Mouse (Mus musculus) lung, adult 2 months (tissue): ENCODE measurements around the gene Frmd8.

ENCODE experiments used
- CTCF ChIP-seq: fragments of 200-500 bp; IDR thresholded peaks from 2 replicates; pipeline ENCODE4 v1.5.1; 2011; ENCODE audit warnings: mild to moderate bottlenecking, low read length, control low read depth; ENCODE audit not compliant: insufficient read depth
- POLR2A ChIP-seq: fragments of 200-500 bp; IDR thresholded peaks from 2 replicates; pipeline ENCODE4 v1.6.1; 2011; ENCODE audit warnings: low read depth, mild to moderate bottlenecking, control low read depth, low read length, borderline replicate concordance; ENCODE audit errors: extremely low read depth

GRCm38 (mm10) chr19:5856604-5857003 lies 18.5 kb downstream of the Frmd8 start:
- no peak for TF ChIP-seq CTCF
- no peak for TF ChIP-seq POLR2A
